Mouse (Mus musculus): ENCODE results near the gene Atp5b.

GRCm38 (mm10) chr10:128096693-128097586 lies 13.9 kb downstream of the Atp5b start:
- TF ChIP-seq CTCF (IDR thresholded peaks at IDR 0.05; ENCODE audit: low read depth, low read length): no peak
- TF ChIP-seq POLR2A (IDR thresholded peaks at IDR 0.05; ENCODE audit: borderline replicate concordance, low read depth, low read length): no peak

Measured in bone marrow macrophage, adult 2 months (primary cell).